Mouse (Mus musculus) kidney, postnatal 0 days (tissue): ENCODE measurements around the gene Slc6a8. TPM values are rescaled to one million over a fixed set of nuclear protein-coding genes. Genes with fewer than 3 reads are reported as not detected.
A peak's percentile ranks its signal among the peaks of the same experiment; 100 is the strongest.

ENCODE experiments used
- ATAC-seq: fragments of 200-750 bp; cut with Nextera tagmentation; replicated peaks from 2 replicates; pipeline ENCODE4 v1.8.0; 2017; ENCODE audit warnings: low read depth, moderate number of reproducible peaks, moderate TSS enrichment, moderate library complexity; ENCODE audit not compliant: low FRiP score
- DNase-seq: peaks from one replicate; pipeline ENCODE4 v3.0.0-alpha.2; 2016; ENCODE audit warnings: low spot score
- H3K27ac ChIP-seq: fragments of 300-500 bp; sonication (generic); 2 replicates; pipeline ENCODE4 v1.5.1; 2014; ENCODE audit warnings: mild to moderate bottlenecking
- H3K27me3 ChIP-seq: fragments of 300-500 bp; sonication (generic); 2 replicates; pipeline ENCODE4 v1.6.1; 2014; ENCODE audit warnings: low read length, mixed read lengths; ENCODE audit not compliant: insufficient read depth
- H3K36me3 ChIP-seq: fragments of 300-500 bp; sonication (generic); 2 replicates; pipeline ENCODE4 v1.6.1; 2014; ENCODE audit warnings: low read length, mixed read lengths; ENCODE audit not compliant: insufficient read depth
- H3K4me1 ChIP-seq: fragments of 300-500 bp; sonication (generic); replicated peaks from 2 replicates; pipeline ENCODE4 v1.6.1; 2014; ENCODE audit warnings: antibody characterized with exemption, low read length, mixed read lengths; ENCODE audit not compliant: insufficient read depth
- H3K4me2 ChIP-seq: fragments of 300-500 bp; sonication (generic); 2 replicates; pipeline ENCODE4 v1.6.1; 2014; ENCODE audit warnings: mild to moderate bottlenecking, low read length, moderate library complexity, mixed read lengths
- H3K4me3 ChIP-seq: fragments of 300-500 bp; sonication (generic); replicated peaks from 2 replicates; pipeline ENCODE4 v1.5.1; 2014; ENCODE audit warnings: low read depth, low read length
- H3K9ac ChIP-seq: fragments of 300-500 bp; sonication (generic); 2 replicates; pipeline ENCODE4 v1.6.1; 2014; ENCODE audit warnings: low read depth, low read length
- H3K9me3 ChIP-seq: fragments of 300-500 bp; sonication (generic); replicated peaks from 2 replicates; pipeline ENCODE4 v1.6.1; 2016; ENCODE audit warnings: low read length, inconsistent platforms, mixed read lengths
- CTCF ChIP-seq: IDR thresholded peaks from 2 replicates; pipeline ENCODE4 v1.5.1; 2016; ENCODE audit warnings: antibody characterized with exemption, low read depth, mild to moderate bottlenecking, moderate library complexity
- WGBS: fragments of 180-500 bp; shearing (Covaris S2); extraction: QIAGEN DNeasy Blood & Tissue Kit; methylation state at CpG from one replicate; pipeline ENCODE4 v1.1.7; 2014; 5-methylcytosine and 5-hydroxymethylcytosine counted together
- polyA plus RNA-seq: library from polyadenylated mRNA; unstranded; fragments of >200 nt; fragmentation: Nextera tagmentation; extraction: Ambion mirVana; gene quantifications from 2 replicates; pipeline ENCODE4 v1.2.1, GENCODE M21; 2015

The Slc6a8 gene
- 12.0 and 12.2 TPM in 2 replicates for polyA plus RNA-seq

DNA sequence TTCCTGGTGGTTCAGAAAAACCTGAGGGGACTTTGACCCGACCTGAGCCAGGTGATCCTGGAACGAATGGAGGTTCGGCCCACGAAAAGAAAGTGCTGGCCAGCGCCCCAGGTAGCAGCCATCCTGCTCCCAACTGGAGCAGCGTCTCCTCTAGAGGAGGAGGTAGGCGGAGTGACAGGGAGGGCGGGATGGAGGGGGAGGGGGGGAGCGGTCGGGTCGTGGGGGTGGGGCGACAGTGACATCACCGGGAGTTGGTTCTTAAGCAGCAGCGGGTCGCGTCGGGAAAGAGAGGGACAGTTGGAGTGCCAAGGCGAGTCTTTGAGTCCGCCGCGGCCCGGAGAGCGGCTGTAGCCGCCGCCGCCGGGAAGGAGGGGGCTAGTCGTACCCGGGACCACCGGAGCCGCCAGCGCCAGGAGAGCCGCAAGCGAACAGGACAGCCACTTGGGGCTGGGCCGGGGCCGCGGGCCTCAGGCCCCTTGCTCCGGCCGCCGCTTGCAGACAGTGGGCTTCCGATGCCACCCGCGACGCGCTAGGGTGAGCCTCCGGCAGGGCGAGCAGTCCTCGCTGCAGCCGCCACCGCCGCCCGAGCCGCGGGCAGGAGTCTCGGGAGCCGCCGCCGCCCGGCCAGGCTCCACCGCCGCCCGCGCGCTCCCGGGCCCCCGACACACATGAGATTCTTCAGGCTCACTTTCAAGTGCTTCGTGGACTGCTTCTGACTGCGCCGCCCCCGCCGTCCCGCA, at the start of gene Slc6a8:
TSS of gene Slc6a8 (plus strand) at position 272 of the 740 bp plus-strand sequence.
- peak within 1 kb of the TSS; percentile 76 for H3K27ac ChIP-seq
- peak within 1 kb of the TSS; percentile 68 for H3K4me2 ChIP-seq
- peak within 1 kb of the TSS; percentile 78 for H3K9ac ChIP-seq
- no peaks in the 10 kb centered on the region for H3K27me3 ChIP-seq
- WGBS = 31% methylated on average over 43 of the region's 72 CpGs
- peak; percentile 74 for DNase-seq
- no peaks in the 10 kb centered on the region for H3K4me1 ChIP-seq
- TF ChIP-seq CTCF = no peak
- peak; percentile 57 for ATAC-seq
- H3K4me3 ChIP-seq = peak within 1 kb of the TSS; percentile 52
- H3K9me3 ChIP-seq = no peaks in the 10 kb centered on the region
- no peaks in the 10 kb centered on the region for H3K36me3 ChIP-seq

DNA sequence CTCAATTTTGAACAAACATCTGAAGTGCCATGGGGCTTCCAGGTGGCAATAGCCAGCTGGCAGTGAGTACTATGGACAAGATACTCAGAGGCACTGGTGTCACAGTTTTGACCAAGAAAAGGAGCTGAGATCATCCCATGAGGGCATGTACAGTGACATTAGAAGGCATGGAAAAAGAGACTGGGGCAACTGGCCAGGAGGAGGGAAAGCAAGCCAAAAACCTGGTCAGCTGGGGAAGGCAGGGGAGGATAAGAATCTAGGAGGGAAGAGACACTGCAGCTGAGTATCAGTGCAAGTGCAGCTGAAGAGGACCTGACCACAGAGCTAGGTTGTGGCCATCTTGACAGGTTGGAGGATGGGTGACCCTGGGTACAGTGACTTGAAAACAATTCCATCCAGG, 46.0 kb upstream of the Slc6a8 start:
- H3K4me2 ChIP-seq = no peak overlapping the region
- no peaks in the 10 kb centered on the region for H3K4me1 ChIP-seq
- no peak overlapping the region for H3K4me3 ChIP-seq
- H3K9ac ChIP-seq = no peak overlapping the region
- H3K9me3 ChIP-seq = no peaks in the 10 kb centered on the region
- ATAC-seq (no peak), DNase-seq (no peak)
- no peaks in the 10 kb centered on the region for H3K36me3 ChIP-seq
- no peaks in the 10 kb centered on the region for H3K27me3 ChIP-seq
- no peak overlapping the region for H3K27ac ChIP-seq
- TF ChIP-seq CTCF = no peak

GRCm38 (mm10) chrX:73635425-73635824, 37.5 kb upstream of the Slc6a8 start:
- peak; percentile 4 for DNase-seq
- no peak for ATAC-seq
- Histone ChIP-seq H3K4me1 (no peaks in the 10 kb centered on the region), H3K36me3 (no peaks in the 10 kb centered on the region), H3K4me3 (no peak overlapping the region), H3K27me3 (no peaks in the 10 kb centered on the region), H3K27ac (no peak overlapping the region), H3K9ac (no peak overlapping the region), H3K9me3 (no peaks in the 10 kb centered on the region), H3K4me2 (peak overlapping the region; percentile 37; the same call in 1 of the 2 replicates)
- TF ChIP-seq CTCF = no peak
- WGBS = 35% methylated on average over 18 of the region's 19 CpGs

DNA sequence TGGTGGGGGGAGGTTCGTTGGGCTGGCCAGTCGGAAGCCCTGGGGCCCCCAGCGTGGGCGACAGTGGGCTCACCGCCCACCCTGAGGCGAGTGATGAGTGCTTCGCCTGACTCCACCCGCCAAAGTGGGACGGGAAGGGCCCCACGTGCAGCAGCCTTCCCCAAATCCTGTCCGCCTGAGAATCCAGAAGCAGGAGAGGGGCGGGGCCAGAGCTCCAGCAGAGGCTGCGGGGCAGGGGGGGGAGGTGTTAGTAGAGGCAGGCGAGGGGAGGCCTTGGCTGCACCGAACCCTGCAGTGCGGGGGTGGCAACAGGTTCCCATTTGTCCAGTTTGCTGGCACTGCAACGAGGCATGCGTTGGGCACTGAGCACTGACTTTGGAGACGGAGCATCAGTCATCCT, 35.5 kb upstream of the Slc6a8 start:
- DNase-seq (peak; percentile 16), ATAC-seq (no peak)
- Histone ChIP-seq H3K9ac (no peak overlapping the region), H3K4me2 (peak overlapping the region; percentile 58), H3K27me3 (no peaks in the 10 kb centered on the region), H3K36me3 (no peaks in the 10 kb centered on the region), H3K4me3 (peak overlapping the region; percentile 16; the same call in 1 of the 2 replicates), H3K4me1 (no peaks in the 10 kb centered on the region), H3K9me3 (no peaks in the 10 kb centered on the region), H3K27ac (no peak overlapping the region)
- 14% methylated on average over 19 of the region's 19 CpGs for WGBS
- no peak for TF ChIP-seq CTCF

- Histone ChIP-seq H3K27ac (peak within 1 kb of the TSS; percentile 8; the same call in 1 of the 2 replicates), H3K36me3 (no peaks in the 10 kb centered on the region), H3K27me3 (no peaks in the 10 kb centered on the region), H3K9ac (peak within 1 kb of the TSS; percentile 42; the same call in 1 of the 2 replicates), H3K4me1 (no peaks in the 10 kb centered on the region), H3K4me3 (peak within 1 kb of the TSS; percentile 28), H3K9me3 (no peaks in the 10 kb centered on the region), H3K4me2 (peak within 1 kb of the TSS; percentile 55)
- WGBS = 31% methylated on average over 28 of the region's 28 CpGs
- ATAC-seq (peak; percentile 87), DNase-seq (peak; percentile 59)
- no peak for TF ChIP-seq CTCF
Observed at GRCm38 (mm10) chrX:73639255-73639675, 33.7 kb upstream of the Slc6a8 start, which contains the start of gene Dusp9. TSS of gene Dusp9 (plus strand) at chrX:73639419.

DNA sequence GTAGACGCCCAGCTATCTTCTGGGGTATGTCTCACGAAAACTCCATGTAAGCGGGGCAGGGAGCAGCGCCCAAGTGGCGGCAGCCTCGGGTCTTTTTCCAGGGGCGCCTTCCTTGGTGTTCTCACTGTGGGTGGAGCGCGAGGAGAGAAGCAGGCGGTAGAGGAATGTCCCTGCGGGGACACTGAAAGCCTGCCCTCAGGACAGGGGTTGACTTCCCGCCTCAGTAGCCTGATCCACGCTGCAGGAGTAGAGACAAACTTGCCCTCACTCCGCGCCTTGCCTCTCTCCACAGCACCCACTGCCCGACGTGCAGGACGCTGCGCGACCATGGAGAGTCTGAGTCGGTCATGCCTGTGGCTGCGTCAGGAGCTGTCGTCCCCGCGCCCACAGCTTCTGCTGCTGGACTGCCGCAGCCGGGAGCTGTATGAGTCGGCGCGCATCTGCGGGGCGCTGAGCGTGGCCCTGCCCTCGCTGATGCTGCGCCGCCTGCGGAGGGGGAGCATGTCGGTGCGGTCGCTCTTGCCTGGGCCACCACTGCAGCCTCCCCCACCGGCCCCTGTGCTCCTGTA, 33.0 kb upstream of the Slc6a8 start:
- Histone ChIP-seq H3K9me3 (no peaks in the 10 kb centered on the region), H3K4me2 (peak overlapping the region; percentile 55), H3K9ac (0 out of 2 replicates have a peak overlapping the region, but pooled peaks have one; percentile 42), H3K4me1 (no peaks in the 10 kb centered on the region), H3K36me3 (no peaks in the 10 kb centered on the region), H3K27ac (peak overlapping the region; percentile 8; the same call in 1 of the 2 replicates), H3K4me3 (peak overlapping the region; percentile 28), H3K27me3 (no peaks in the 10 kb centered on the region)
- DNase-seq = peak; percentile 6
- no peak for TF ChIP-seq CTCF
- WGBS = 24% methylated on average over 41 of the region's 41 CpGs
- ATAC-seq = no peak
